Mouse (Mus musculus) MEL (cell line): ENCODE results near the gene Ccdc126.

ENCODE experiments used
- CTCF ChIP-seq, 3 experiments: IDR thresholded peaks in 2 of 3; conservative IDR thresholded peaks in 1 of 3; 2 replicates each; pipeline ENCODE4 v1.5.1; 2011 to 2012; ENCODE audit warnings: low read length in 3 of 3, low read depth in 2 of 3, mild to moderate bottlenecking in 2 of 3, improper control_type of control experiment in 1 of 3, inconsistent platforms in 1 of 3, mixed read lengths in 1 of 3, moderate library complexity in 1 of 3; ENCODE audit not compliant: control insufficient read depth in 1 of 3, insufficient read depth in 1 of 3, poor library complexity in 1 of 3, severe bottlenecking in 1 of 3
- GATA1 ChIP-seq: IDR thresholded peaks from 2 replicates; pipeline ENCODE4 v1.6.1; 2011; ENCODE audit warnings: low read depth, low read length, improper control_type of control experiment
- POLR2A ChIP-seq, 2 experiments: IDR thresholded peaks; 2 replicates each; pipeline ENCODE4 v1.6.1; 2011 to 2012; ENCODE audit warnings: low read length in 2 of 2, mild to moderate bottlenecking in 2 of 2, control low read depth in 1 of 2, improper control_type of control experiment in 1 of 2, low read depth in 1 of 2, moderate library complexity in 1 of 2; ENCODE audit not compliant: control insufficient read depth in 1 of 2, insufficient read depth in 1 of 2, poor library complexity in 1 of 2
- POLR2AphosphoS2 ChIP-seq: IDR thresholded peaks from 2 replicates; pipeline ENCODE4 v1.6.1; 2011; ENCODE audit warnings: low read length, improper control_type of control experiment
- SMC3 ChIP-seq: IDR thresholded peaks from 2 replicates; pipeline ENCODE4 v1.6.1; 2011; ENCODE audit warnings: low read depth, low read length, improper control_type of control experiment
- USF1 ChIP-seq: IDR thresholded peaks from 2 replicates; pipeline ENCODE4 v1.6.1; 2014; ENCODE audit warnings: low read depth, mild to moderate bottlenecking, inconsistent platforms, low read length, improper control_type of control experiment, moderate library complexity
- USF2 ChIP-seq, 2 experiments: IDR thresholded peaks; 2 replicates each; pipeline ENCODE4 v1.6.1; 2011 to 2012; ENCODE audit warnings: improper control_type of control experiment in 2 of 2, low read length in 2 of 2, borderline replicate concordance in 1 of 2, inconsistent platforms in 1 of 2, low read depth in 1 of 2, mild to moderate bottlenecking in 1 of 2; ENCODE audit not compliant: insufficient read depth in 1 of 2
- ZMIZ1 ChIP-seq: IDR thresholded peaks from 2 replicates; pipeline ENCODE4 v1.6.1; 2012; ENCODE audit warnings: low read depth, mild to moderate bottlenecking, inconsistent platforms, low read length, improper control_type of control experiment, moderate library complexity

- TF ChIP-seq USF1 (no peak), SMC3 (no peak), ZMIZ1 (no peak), POLR2A (IDR thresholded peaks at IDR 0.05; ENCODE audit: control insufficient read depth in 1 of 2, insufficient read depth in 1 of 2, low read depth in 1 of 2, low read length in 2 of 2, poor library complexity in 1 of 2) (no peak), GATA1 (no peak), CTCF (IDR thresholded peaks at IDR 0.05 in 2 of 3, conservative IDR thresholded peaks at IDR 0.05 in 1 of 3; ENCODE audit: control insufficient read depth in 1 of 3, insufficient read depth in 1 of 3, low read depth in 2 of 3, low read length in 3 of 3, poor library complexity in 1 of 3, severe bottlenecking in 1 of 3) (no peak), USF2 (IDR thresholded peaks at IDR 0.05; ENCODE audit: borderline replicate concordance in 1 of 2, insufficient read depth in 1 of 2, low read depth in 1 of 2, low read length in 2 of 2) (no peak), POLR2AphosphoS2 (no peak)
These were observed 35.5 kb downstream of the Ccdc126 start for GRCm38 (mm10) chr6:49354613-49355012.
